Mouse (Mus musculus) embryonic facial prominence, embryonic 12.5 days (tissue): ENCODE data around the gene Llgl1. TPM values are rescaled to one million over a fixed set of nuclear protein-coding genes. Genes with fewer than 3 reads are reported as not detected.

ENCODE experiments used
- ATAC-seq: fragments of 200-750 bp; cut with Nextera tagmentation; 2 replicates; pipeline ENCODE4 v1.8.0; 2017; ENCODE audit not compliant: insufficient number of reproducible peaks, insufficient read depth, low FRiP score, low TSS enrichment
- H3K27ac ChIP-seq: fragments of 300-500 bp; sonication (generic); 2 replicates; pipeline ENCODE4 v1.5.1; 2016; ENCODE audit warnings: mild to moderate bottlenecking
- H3K27me3 ChIP-seq: fragments of 300-500 bp; sonication (generic); 2 replicates; pipeline ENCODE4 v1.6.1; 2016; ENCODE audit warnings: mild to moderate bottlenecking, moderate library complexity
- H3K36me3 ChIP-seq: fragments of 300-500 bp; sonication (generic); 2 replicates; pipeline ENCODE4 v1.6.1; 2016; ENCODE audit warnings: mild to moderate bottlenecking
- H3K4me1 ChIP-seq: fragments of 300-500 bp; sonication (generic); 2 replicates; pipeline ENCODE4 v1.6.1; 2016
- H3K4me2 ChIP-seq: fragments of 300-500 bp; sonication (generic); replicated peaks from 2 replicates; pipeline ENCODE4 v1.6.1; 2016; ENCODE audit warnings: mild to moderate bottlenecking, moderate library complexity
- H3K4me3 ChIP-seq: fragments of 300-500 bp; sonication (generic); 2 replicates; pipeline ENCODE4 v1.5.1; 2016; ENCODE audit warnings: mild to moderate bottlenecking
- H3K9ac ChIP-seq: fragments of 300-500 bp; sonication (generic); 2 replicates; pipeline ENCODE4 v1.6.1; 2016; ENCODE audit warnings: mild to moderate bottlenecking, moderate library complexity
- H3K9me3 ChIP-seq: fragments of 300-500 bp; sonication (generic); 2 replicates; pipeline ENCODE4 v1.6.1; 2016; ENCODE audit warnings: mild to moderate bottlenecking, moderate library complexity
- WGBS: fragments of 180-500 bp; shearing (Covaris S2); methylation state at CpG from one replicate; pipeline ENCODE4 v1.1.7; 2016; 5-methylcytosine and 5-hydroxymethylcytosine counted together
- polyA plus RNA-seq: library from polyadenylated mRNA; unstranded; fragments of >200 nt; fragmentation: Nextera tagmentation; extraction: Ambion mirVana; gene quantifications from 2 replicates; pipeline ENCODE4 v1.2.1, GENCODE M21; 2016

Gene Llgl1
- polyA plus RNA-seq, 1 experiment from 2014 or later: 105 TPM

DNA sequence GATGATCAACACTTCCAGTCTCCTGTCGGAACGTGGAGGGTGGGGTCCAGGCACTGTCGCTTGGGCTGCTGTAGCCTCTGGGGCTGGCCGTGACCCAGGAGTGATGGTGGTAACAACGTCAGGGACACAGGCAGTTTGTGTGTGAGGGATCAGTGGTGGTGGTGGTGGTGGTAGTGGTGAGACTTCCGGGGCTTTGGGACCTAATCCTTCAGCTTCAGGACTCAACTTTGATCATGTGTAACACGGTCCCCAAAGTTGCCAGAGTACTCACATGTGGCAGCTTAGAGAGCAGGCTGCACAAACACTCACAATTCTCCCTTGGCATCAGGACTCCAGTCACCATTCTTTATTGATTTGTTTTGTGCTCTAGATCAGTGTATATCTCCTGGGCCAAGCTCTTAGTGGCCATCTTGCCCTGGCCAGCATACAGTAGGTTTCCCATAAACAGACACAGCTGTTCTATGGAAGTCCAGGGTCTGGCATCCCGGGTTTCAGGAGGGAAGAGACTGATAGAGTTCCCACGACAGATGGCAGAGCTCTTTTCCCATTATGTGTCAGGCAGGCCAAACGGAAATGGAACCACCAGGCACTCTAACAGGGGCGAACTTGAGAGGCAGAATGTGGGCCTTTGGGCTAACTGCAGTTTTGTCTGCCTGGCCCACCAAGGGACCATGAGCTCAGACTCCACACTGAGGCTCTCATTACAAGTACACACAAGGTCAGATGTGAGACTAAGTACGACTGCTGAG is 28.0 kb downstream of the Llgl1 start:
- Histone ChIP-seq H3K4me1 (peaks cover 21% of the 10 kb centered on the region), H3K9me3 (no peaks in the 10 kb centered on the region), H3K36me3 (peaks cover 40% of the 10 kb centered on the region), H3K4me2 (peak overlapping the region; percentile 74), H3K27me3 (no peaks in the 10 kb centered on the region), H3K9ac (peak overlapping the region; percentile 89), H3K27ac (peak overlapping the region; percentile 87), H3K4me3 (peak overlapping the region; percentile 86)
- 6% methylated on average over 12 of the region's 12 CpGs for WGBS
- 0 out of 2 replicates have a peak, but pooled peaks have one; percentile 8 for ATAC-seq

GRCm38 (mm10) chr11:60728260-60728761 is 28.8 kb downstream of the Llgl1 start, which contains the start of gene Mief2:
Gene Mief2, plus strand, starts transcription at chr11:60728398.
- peaks cover 21% of the 10 kb centered on the region for H3K4me1 ChIP-seq
- H3K4me3 ChIP-seq: peak within 1 kb of the TSS; percentile 86
- peaks cover 38% of the 10 kb centered on the region for H3K36me3 ChIP-seq
- H3K27ac ChIP-seq: peak within 1 kb of the TSS; percentile 87
- H3K4me2 ChIP-seq: peak within 1 kb of the TSS; percentile 74
- no peaks in the 10 kb centered on the region for H3K27me3 ChIP-seq
- H3K9ac ChIP-seq: peak within 1 kb of the TSS; percentile 89
- 0% methylated on average over 44 of the region's 44 CpGs for WGBS
- ATAC-seq: peak; percentile 91
- H3K9me3 ChIP-seq: no peaks in the 10 kb centered on the region

DNA sequence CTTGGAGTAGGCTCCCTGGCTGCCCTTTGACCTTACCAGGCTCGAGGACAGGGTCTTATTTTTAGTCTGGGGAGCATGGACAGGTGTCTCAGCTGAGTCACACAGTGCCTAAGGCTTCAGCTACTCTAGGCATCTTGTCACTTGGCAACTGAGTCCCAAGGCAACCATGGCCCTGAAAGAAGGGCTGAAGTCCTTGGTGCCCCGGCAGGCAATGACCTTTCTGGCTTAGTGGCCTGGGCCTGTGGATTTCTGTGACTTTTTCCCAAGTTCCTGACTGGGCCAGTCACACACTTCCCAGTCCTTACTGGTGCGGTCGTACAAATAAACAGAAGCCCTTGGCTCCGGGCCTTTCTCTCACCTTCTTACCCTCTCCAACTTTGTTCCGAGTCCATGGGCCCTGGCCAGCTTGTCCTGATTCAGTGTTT is 29.7 kb downstream of the Llgl1 start:
- whole genome bisulfite sequencing: 71% methylated on average over 6 of the region's 6 CpGs

GRCm38 (mm10) chr11:60730169-60730568 is 30.6 kb downstream of the Llgl1 start:
- Histone ChIP-seq H3K9me3 (no peaks in the 10 kb centered on the region), H3K36me3 (peaks cover 24% of the 10 kb centered on the region), H3K4me2 (no peak overlapping the region), H3K27ac (no peak overlapping the region), H3K4me1 (peaks cover 21% of the 10 kb centered on the region), H3K27me3 (no peaks in the 10 kb centered on the region), H3K4me3 (no peak overlapping the region), H3K9ac (no peak overlapping the region)
- 90% methylated on average over 9 of the region's 9 CpGs for WGBS
- ATAC-seq: no peak

More for the DNA sequence above, 29.7 kb downstream of the Llgl1 start:
- Histone ChIP-seq H3K27ac (no peak overlapping the region), H3K36me3 (peaks cover 31% of the 10 kb centered on the region), H3K9ac (0 out of 2 replicates have a peak overlapping the region, but pooled peaks have one; percentile 11), H3K4me3 (peak overlapping the region; percentile 86), H3K4me2 (peak overlapping the region; percentile 74), H3K9me3 (no peaks in the 10 kb centered on the region), H3K27me3 (no peaks in the 10 kb centered on the region), H3K4me1 (peaks cover 21% of the 10 kb centered on the region)
- no peak for ATAC-seq

DNA sequence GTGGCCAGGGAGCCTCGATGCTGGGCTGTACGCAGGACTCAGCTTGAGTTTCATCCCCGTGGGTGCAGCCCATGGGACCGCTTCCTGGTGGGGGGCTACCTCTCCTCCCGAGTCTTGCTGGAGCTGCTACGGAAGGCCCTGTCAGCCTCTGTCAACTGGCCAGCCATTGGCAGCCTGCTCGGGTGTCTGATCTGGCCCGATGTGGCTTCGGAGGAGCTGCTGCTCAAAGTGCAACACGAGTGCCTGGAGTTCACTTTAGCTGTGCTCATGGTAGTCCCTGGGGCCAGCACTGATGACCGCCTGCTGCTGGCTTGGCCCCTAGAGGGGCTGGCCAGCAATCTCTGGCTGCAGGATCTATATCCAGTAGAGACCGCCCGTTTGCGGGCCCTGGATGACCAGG is 31.7 kb downstream of the Llgl1 start:
- H3K4me2 ChIP-seq: no peak overlapping the region
- ATAC-seq: no peak

GRCm38 (mm10) chr11:60734206-60734605 is 34.7 kb downstream of the Llgl1 start:
- H3K27ac ChIP-seq: no peak overlapping the region
- no peak overlapping the region for H3K4me2 ChIP-seq
- ATAC-seq: no peak
- no peak overlapping the region for H3K9ac ChIP-seq
- no peaks in the 10 kb centered on the region for H3K27me3 ChIP-seq
- no peak overlapping the region for H3K4me3 ChIP-seq
- H3K9me3 ChIP-seq: no peaks in the 10 kb centered on the region
- H3K4me1 ChIP-seq: peaks cover under 1% of the 10 kb centered on the region; the same call in 1 of the 2 replicates
- 77% methylated on average over 2 of the region's 2 CpGs for WGBS
- peaks cover 33% of the 10 kb centered on the region for H3K36me3 ChIP-seq

More for the DNA sequence above, 31.7 kb downstream of the Llgl1 start:
- Histone ChIP-seq H3K36me3 (peaks cover 24% of the 10 kb centered on the region), H3K9ac (no peak overlapping the region), H3K4me3 (no peak overlapping the region), H3K27me3 (no peaks in the 10 kb centered on the region), H3K9me3 (no peaks in the 10 kb centered on the region), H3K4me1 (peaks cover 16% of the 10 kb centered on the region), H3K27ac (no peak overlapping the region)
- 87% methylated on average over 14 of the region's 14 CpGs for WGBS

DNA sequence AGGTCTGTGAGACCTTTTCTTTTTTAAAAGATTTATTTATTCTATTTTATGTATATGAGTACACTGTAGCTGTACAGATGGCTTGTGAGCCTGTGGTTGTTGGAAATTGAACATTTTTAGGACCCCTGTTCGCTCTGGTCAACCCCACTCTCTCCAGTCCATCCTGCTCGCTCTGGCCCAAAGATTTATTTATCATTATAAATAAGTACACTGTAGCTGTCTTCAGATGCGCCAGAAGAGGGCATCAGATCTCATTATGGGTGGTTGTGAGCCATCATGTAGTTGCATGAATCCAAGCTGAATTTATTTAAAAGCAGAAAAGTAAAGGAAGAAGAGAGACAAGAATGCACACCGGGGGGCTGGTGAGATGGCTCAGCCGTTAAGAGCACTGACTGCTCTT is 35.7 kb downstream of the Llgl1 start:
- 84% methylated on average over 5 of the region's 5 CpGs for WGBS

GRCm38 (mm10) chr11:60736491-60736890 is 37.0 kb downstream of the Llgl1 start:
- 78% methylated on average over 3 of the region's 3 CpGs for WGBS
- no peak overlapping the region for H3K4me2 ChIP-seq
- peaks cover 44% of the 10 kb centered on the region for H3K36me3 ChIP-seq
- ATAC-seq: no peak
- no peaks in the 10 kb centered on the region for H3K9me3 ChIP-seq
- no peak overlapping the region for H3K9ac ChIP-seq
- no peak overlapping the region for H3K4me3 ChIP-seq
- H3K4me1 ChIP-seq: no peaks in the 10 kb centered on the region
- H3K27ac ChIP-seq: no peak overlapping the region
- no peaks in the 10 kb centered on the region for H3K27me3 ChIP-seq

More for the DNA sequence above, 35.7 kb downstream of the Llgl1 start:
- Histone ChIP-seq H3K27me3 (no peaks in the 10 kb centered on the region), H3K27ac (no peak overlapping the region), H3K9ac (no peak overlapping the region), H3K36me3 (peaks cover 43% of the 10 kb centered on the region), H3K9me3 (no peaks in the 10 kb centered on the region), H3K4me3 (no peak overlapping the region), H3K4me2 (no peak overlapping the region), H3K4me1 (no peaks in the 10 kb centered on the region)
- ATAC-seq: no peak

GRCm38 (mm10) chr11:60737450-60737849 is 37.9 kb downstream of the Llgl1 start:
- Histone ChIP-seq H3K27me3 (no peaks in the 10 kb centered on the region), H3K4me2 (no peak overlapping the region), H3K9me3 (no peaks in the 10 kb centered on the region), H3K27ac (no peak overlapping the region), H3K36me3 (peaks cover 47% of the 10 kb centered on the region), H3K4me1 (no peaks in the 10 kb centered on the region), H3K9ac (no peak overlapping the region), H3K4me3 (no peak overlapping the region)
- ATAC-seq: no peak

DNA sequence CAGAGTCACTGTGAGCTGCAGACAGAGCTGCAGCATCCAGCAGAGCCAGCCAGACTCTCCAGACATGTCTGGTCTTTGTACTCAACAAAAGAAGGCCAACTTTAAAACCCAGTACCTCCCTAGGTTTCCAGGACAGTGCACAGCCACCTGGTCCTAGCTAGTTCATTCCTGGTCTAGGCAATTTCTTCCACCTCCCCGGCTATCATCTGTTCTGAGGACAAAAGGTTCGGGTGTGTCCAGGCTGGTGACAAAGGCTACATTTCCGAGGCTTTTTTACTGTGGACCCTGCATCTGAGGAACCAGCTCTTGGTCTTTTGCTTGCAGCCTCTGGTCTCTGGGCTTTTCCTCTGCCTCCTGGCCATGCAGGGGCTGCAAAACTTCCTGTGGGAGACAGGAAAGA is 40.8 kb downstream of the Llgl1 start:
- Histone ChIP-seq H3K4me3 (no peak overlapping the region), H3K9ac (no peak overlapping the region), H3K4me2 (no peak overlapping the region), H3K27me3 (no peaks in the 10 kb centered on the region), H3K27ac (no peak overlapping the region), H3K4me1 (no peaks in the 10 kb centered on the region), H3K9me3 (no peaks in the 10 kb centered on the region), H3K36me3 (peaks cover 68% of the 10 kb centered on the region)
- 80% methylated on average over 3 of the region's 3 CpGs for WGBS
- no peak for ATAC-seq

GRCm38 (mm10) chr11:60755570-60755969 is 56.0 kb downstream of the Llgl1 start:
- ATAC-seq: no peak
- WGBS: 93% methylated on average over 7 of the region's 7 CpGs
- H3K36me3 ChIP-seq: peaks cover 70% of the 10 kb centered on the region

GRCm38 (mm10) chr11:60761681-60762080 is 62.2 kb downstream of the Llgl1 start:
- Histone ChIP-seq H3K27ac (no peak overlapping the region), H3K4me2 (no peak overlapping the region), H3K36me3 (peaks cover 39% of the 10 kb centered on the region), H3K9ac (no peak overlapping the region), H3K27me3 (no peaks in the 10 kb centered on the region), H3K4me3 (no peak overlapping the region), H3K4me1 (no peaks in the 10 kb centered on the region), H3K9me3 (no peaks in the 10 kb centered on the region)
- 95% methylated on average over 3 of the region's 3 CpGs for WGBS
- ATAC-seq: no peak

More at GRCm38 (mm10) chr11:60755570-60755969, 56.0 kb downstream of the Llgl1 start:
- H3K9ac ChIP-seq: no peak overlapping the region
- H3K4me1 ChIP-seq: no peaks in the 10 kb centered on the region
- H3K9me3 ChIP-seq: no peaks in the 10 kb centered on the region
- H3K27ac ChIP-seq: no peak overlapping the region
- no peak overlapping the region for H3K4me2 ChIP-seq
- H3K27me3 ChIP-seq: no peaks in the 10 kb centered on the region
- H3K4me3 ChIP-seq: no peak overlapping the region
